Mouse (Mus musculus): ENCODE measurements at regions not wholly inside any gene's neighbourhood (a gene's known extent, or its start where the extent isn't known, plus 50 kb on each side); places are given as distances from the start of the nearest gene placed in this dataset.

DNA sequence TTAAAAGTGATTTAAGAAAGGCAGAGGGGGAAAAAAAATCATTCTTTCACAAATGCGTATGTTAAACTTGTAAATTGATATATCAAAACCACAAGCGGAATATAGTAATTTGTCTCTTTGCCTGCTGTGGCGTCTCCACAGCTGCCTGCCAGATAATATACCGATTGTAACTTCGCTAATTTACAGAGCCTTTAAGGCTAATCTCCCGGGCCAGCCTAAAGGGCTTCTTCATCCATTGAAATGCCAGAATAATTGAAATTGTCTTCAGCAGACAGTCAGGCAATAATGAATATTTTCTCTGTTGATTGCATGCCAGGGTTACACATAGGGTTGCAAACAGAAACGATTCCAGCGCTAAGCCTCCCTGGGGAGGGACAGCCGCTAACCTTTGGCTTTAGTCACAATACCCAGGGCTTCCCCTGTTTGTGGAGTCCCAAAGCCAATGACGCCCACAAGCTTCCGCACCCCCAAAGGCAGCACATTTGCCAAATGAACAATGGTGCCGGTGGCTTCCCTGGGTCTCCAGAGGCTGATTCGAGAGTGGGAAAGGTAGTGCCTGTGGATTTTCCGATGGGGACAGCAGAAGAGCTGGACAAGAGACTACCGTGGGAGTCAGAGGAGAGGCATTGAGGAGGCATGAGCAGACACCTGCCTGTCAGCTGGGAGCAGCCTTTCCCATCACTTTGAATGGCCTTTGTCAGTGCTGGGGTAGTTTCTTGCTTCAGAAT lies 248.2 kb upstream of the 4930412O13Rik start:
- TF ChIP-seq CTCF (IDR thresholded peaks at IDR 0.05) (no peak), POLR2A (IDR thresholded peaks at IDR 0.05; ENCODE audit: insufficient read depth, low read depth, low read length) (no peak), EP300 (IDR thresholded peaks at IDR 0.05; ENCODE audit: insufficient read depth, low read depth, low read length) (peak; percentile 75; the same call in 1 of the 2 replicates)

Data from heart, adult 2 months (tissue).